Mouse (Mus musculus) spleen, postnatal 36 days (tissue): ENCODE measurements around the gene Ncf2.
"Not testable (repeated sequence)": the region's sequence is repeated elsewhere in the genome, so short reads cannot be mapped to it uniquely, and the experiment has no call there.

Source experiments
- DNase-seq, 2 experiments: peaks; one replicate each; pipeline ENCODE4 v3.0.0; 2022; ENCODE audit warnings: low spot score in 2 of 2, mixed read lengths in 1 of 2

Ncf2 gene

DNA sequence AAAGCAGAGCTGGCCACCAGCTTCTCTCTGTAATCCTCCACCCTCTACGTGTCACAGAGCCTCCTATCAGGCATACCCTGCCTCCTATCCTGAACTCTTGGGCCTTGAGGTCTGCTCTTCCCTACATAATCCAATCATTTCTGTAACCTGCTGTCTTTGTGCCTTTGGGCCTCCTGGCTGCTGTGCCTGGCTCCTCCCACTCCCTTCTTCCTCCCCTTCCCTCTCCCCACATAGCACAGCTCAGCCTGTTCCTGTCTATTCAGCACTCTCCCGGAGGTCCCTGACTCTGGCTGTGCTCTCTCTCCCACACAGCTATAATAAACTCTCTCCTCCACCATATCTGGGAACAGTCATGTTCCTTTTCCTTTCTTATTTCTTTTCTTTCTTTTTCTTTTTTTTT lies at the start of gene Ncf2:
Gene Ncf2 (plus strand): TSS at position 298 of the 400 bp plus-strand sequence.
- DNase-seq, result no peak

DNA sequence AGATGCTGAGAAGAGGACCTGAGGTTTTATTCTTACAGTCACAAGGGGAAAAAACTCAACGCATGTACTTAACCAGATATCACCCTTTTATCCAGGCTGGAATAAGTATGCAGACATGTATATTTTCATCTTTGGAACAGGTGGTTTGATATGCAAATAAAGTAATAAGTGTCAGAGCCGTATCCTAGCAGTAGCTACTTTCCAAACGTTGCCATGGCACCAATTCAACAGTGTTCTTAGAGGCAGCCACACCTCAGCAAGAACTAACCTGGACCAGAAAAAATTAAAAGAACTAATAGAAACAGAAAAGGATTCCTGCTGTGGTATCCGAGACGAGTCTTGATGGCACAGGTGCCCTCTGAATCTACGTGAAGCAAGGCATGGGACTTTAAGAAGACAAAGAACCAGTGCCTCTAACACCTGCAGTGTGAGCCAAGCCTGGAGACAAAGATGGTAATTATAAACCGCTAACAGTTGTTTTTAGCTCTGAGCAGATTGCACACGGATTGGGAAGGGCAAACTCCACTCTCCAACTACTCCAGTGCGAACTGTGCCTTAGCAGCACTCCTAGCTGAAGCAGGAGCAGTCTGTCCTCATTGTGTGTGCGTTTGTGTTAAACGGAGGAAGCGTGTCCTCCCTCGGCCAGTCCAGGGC lies 49.6 kb upstream of the Ncf2 start, which contains the start of gene Apobec4:
Gene Apobec4 (plus strand): TSS at position 240 of the 654 bp plus-strand sequence.
- no peak for DNase-seq

DNA sequence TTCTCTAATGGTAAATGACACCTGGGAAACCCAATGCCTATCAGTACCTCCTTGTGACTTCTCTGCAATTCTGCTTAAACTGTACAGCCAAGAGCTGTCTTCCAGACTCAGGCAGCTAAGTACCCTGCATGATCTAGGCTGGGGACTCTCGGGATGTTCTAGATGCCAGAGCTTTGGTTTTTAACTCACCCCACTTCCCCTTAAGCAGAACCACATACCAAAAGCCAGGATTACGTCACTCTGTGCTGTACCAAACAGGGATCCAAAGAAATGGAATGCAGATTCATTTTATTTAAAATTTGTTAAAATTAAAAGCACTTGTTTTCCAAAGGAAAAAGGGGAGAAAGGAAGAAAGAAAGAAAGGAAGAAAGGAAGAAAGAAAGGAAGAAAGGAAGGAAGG lies 38.2 kb upstream of the Ncf2 start:
- DNase-seq, result no peak

- DNase-seq, result peak; percentile 98 to 99
Observed at GRCm38 (mm10) chr1:152766032-152766772, 33.8 kb upstream of the Ncf2 start, which contains the start of the genes Rgl1 and Arpc5. Rgl1 (minus strand) TSS chr1:152766351. Arpc5 (plus strand) TSS chr1:152766542.

DNA sequence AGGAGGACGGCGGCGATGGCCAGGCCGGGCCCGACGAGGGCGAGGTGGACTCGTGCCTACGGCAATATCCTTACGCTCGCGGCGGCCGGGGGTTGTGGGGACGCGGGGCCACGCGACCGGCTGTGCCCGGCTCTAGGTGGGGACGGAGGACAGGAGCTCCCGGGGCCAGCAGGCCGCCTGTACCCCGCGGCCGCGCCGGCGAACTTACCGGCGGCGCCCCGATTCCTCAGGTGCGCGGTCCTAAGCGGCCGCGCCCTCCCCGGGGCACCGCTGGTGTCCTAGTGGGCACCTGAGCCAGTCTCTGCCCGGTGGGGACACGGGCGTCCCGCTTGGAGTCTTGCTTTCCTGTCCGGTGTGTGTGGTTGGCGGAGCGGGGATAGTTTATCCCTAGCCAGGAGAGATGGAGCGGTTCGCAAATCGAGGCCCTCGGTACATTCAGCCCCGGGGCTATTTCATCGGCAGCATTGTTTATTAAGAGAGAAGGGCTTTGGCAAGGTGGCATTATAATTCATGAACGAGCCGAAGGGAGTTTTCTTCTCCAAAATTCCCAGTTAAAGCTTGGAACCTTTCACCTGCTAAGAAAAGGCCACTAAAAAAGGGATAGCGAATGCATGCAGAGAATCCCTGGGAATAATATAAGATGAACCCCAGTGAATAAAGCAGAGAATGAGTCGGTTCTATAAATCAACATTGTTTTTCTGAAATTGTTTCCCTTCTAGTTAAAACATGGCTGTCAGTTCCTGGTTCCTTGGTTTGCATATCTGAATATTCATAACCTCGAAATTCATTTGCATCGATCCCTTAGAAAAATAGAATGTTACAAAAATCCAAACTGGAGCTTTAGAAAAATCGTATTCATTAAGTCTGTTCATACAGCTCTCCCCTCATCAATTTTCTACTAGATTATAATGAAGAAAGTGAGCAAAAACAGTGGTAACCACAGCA lies 32.9 kb upstream of the Ncf2 start:
- peak in 1 of 2 experiments; percentile 38 for DNase-seq

GRCm38 (mm10) chr1:152767749-152768488 lies 32.1 kb upstream of the Ncf2 start:
- peak; percentile 83 to 91 for DNase-seq

DNA sequence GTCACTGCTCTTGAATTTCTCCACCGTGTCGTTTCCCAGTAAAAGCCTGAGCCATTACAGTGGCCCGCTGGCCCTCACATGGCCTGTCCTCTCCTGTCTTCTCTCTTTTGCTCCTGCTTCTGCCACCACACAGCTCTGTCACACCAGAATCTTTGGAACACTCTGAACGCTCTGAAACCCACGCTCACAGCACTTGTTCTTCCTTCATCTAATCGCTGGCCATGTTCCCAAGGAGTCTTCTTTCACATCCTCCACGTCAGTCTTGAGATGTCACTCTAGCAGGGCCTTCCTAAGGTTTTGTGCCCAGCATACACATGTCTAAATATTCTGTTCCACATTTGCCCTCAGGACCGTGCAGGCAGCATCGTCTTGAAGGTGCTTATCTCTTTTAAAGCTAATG lies 29.0 kb upstream of the Ncf2 start:
- no peak for DNase-seq

DNA sequence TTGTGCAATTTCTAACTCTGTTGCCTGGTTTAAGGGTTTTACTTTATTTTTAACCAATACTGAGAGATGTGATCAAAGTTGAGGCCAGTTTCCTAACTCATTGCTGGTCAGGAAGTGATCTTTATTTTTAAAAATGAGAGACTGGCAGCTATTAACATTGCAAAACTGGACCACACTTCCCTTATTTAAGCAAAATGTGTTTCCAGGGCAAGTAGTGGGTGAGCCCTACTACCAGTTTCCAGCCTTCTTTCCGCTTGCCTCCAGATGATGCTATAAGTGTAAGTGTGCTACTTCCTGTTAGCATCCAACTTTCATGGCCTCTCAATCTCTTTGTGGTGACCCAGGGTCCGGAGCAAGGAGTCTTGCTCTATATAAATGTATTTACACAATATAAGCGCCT lies 25.4 kb upstream of the Ncf2 start:
- DNase-seq, result not testable (repeated sequence)

GRCm38 (mm10) chr1:152779071-152779737 lies 20.8 kb upstream of the Ncf2 start:
- DNase-seq, result peak; percentile 55 to 59

DNA sequence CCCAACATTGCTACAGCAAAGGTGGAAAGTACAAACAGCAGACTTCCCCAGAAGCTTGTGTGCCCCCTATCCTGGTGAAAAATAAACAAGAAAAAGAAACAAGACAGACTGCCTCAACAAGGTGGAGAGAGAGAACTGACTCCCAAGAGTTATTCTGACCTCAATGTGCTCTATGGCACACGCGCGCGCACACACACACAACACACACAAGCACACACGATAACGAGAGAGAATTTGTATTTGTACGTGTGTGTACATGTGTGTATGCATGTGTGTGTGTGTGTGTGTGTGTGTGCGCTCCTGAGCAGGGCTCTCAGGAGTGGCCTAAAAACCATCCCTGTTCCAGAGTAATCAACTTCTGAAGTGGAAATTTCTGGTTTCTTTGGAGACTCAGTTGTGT lies 15.4 kb upstream of the Ncf2 start:
- DNase-seq, result no peak

DNA sequence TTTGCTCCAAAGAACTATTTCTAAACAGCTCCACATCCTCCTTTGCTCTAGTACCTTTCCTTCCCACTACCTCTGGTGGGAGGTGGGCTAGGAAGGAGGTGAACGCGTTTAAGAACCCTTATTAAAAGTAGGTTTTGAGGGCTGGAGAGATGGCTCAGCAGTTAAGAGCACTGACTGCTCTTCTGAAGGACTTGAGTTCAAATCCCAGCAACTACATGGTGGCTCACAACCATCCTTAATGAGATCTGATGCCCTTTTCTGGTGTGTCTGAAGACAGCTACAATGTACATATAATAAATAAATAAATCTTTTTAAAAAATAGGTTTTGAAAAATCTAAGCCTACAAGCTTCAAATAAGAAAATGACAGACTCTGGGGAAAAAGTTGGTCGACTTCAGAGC lies 14.5 kb upstream of the Ncf2 start:
- not testable (repeated sequence) for DNase-seq

DNA sequence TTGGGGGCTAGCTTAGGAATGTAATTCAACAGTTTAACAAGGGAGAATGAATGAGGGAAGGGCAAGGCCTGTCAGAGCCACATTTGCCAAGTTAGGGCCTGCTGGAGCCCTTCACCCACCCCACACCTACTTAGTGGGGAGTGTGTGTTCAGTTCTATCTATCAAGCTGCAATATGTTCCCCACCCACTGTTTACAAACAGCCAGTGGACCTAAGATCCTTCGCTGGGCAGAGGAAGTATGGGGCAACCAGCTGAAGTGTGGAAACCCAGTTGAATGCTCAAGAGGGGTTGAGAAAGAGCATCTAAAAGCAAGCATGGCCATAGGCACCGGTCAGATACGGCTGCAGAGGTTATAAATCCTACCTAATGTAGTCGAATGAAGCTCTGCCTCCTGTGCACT lies 13.0 kb upstream of the Ncf2 start:
- no peak for DNase-seq

- no peak for DNase-seq
Observed at GRCm38 (mm10) chr1:152788121-152788660, 11.8 kb upstream of the Ncf2 start.

DNA sequence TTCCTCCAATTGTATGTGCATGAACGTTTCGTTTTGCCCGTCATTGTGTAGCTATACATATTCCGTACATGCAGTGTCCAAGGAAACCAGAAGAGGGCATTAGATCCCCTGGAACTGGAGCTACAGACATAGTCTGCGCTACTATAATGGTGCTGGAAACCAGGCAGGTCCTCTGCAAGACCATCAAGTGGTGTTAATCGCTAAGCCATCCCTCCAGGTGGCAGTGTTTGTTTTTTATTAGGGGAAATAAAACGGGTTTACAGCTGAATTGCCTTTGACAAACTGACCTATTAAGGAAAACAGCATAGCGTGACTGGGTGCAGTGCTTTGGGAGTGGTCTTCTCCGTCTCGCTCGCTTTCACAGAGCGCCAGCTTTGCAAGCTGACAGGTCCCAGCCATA lies 9.7 kb upstream of the Ncf2 start:
- peak; percentile 46 to 64 for DNase-seq

- no peak for DNase-seq
Observed at GRCm38 (mm10) chr1:152790821-152791220, 9.2 kb upstream of the Ncf2 start.

GRCm38 (mm10) chr1:152791269-152791668 lies 8.7 kb upstream of the Ncf2 start:
- no peak for DNase-seq

DNA sequence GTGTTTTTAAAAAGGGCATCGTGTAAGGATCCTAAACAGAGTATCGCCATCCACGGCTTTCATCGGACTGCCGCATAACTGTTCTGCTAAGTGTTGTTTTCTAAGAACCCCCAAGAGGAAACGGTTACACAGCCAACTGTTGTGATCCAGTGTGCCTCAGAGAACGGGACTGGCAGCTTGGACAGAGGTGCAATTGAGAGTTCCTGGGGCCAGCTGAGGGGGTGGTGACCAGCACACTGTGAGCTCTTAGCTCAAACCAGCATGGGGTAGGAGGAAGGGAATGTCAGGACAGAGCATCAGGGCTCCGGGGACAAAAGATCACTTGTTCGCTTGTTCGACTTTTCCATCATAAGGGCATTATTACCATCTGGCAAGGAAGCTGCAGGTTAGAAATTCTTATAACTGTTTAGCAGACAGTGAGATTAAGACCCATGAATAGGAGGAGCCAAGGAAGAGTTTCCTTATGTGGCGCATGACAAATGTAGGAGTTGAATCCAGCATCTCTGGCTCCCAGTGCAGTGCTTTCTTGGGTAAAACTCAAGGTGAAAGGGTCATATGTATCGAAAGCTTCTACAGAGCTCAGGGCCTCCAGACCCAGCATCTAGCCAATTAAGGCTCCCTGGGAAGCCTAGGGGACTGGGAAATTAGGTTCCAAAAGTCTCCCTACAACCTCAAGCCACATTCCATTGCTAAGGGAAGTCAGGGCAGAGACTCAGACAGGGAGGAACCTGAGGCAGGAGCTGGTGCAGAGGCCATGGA lies 7.1 kb upstream of the Ncf2 start:
- DNase-seq, result no peak

DNA sequence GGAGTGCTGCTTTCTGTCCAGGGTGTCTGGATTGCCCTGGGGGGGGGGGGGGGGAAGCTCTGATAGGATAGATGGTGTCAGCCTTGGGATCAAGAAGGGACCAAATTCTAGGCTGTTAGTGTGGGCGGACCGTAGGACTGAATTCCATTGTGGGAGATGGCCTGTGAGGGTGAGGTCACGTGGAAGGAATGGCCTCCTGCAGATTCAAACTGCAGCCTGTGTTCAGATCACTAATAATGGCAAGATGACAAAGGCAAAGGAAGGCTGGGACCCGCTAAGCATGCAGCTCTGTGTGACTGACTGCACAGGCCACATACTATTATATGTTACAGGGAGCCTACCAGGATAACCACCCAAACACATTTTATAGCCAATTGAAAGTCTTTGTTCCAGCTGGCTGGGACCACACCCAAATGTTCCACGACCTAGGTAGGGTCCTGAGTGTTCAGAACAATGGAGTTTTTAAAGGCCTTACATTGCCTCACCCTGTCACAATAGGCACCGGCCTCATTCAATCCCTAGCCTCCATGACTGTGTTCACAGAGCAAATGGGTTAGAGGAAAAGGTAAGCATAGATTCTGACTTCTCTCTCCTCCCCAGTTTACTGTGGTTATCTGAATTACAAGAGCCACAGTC lies 6.4 kb upstream of the Ncf2 start:
- DNase-seq, result no peak

DNA sequence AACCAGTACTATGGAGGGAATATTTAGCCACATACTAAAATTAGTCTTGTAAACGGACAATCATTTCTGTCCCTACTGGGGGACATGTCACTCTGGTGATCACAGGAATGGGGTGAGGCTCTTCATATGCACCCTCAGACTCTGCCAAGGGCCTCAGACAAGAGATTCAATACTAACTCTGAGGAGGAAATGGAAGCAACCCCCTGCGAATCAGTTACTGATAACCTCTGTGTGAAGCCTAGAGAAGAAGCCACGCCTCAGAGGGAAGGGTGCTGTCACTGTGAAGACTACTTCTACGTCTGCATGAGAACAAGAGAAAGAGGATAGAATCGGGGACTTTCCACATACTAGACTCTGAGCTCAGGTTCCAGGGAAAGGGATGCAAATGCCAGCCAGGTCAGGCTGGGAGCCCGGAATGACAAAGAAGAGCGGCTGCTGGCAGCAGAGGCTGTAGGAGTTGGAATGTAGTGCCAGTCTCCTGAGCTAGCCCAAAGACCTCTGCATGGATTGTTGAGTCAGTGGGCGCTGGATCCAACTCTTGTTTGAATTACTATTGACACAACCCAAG lies 4.2 kb upstream of the Ncf2 start:
- no peak for DNase-seq
